Mouse (Mus musculus) bone marrow macrophage, adult 2 months (primary cell): ENCODE results near the gene P4ha3.

ENCODE experiments used
- CTCF ChIP-seq: IDR thresholded peaks from 2 replicates; pipeline ENCODE4 v1.5.1; 2012; ENCODE audit warnings: low read depth, mild to moderate bottlenecking, low read length, moderate library complexity
- POLR2A ChIP-seq: IDR thresholded peaks from 2 replicates; pipeline ENCODE4 v1.6.1; 2012; ENCODE audit warnings: mild to moderate bottlenecking, low read depth, low read length, borderline replicate concordance

GRCm38 (mm10) chr7:100245176-100245575 is 40.1 kb upstream of the P4ha3 start:
- TF ChIP-seq CTCF (no peak), POLR2A (no peak)
